Mouse (Mus musculus) granulocyte monocyte progenitor cell, adult 5-6 weeks (primary cell): Measurements from ENCODE around the gene Nmnat1. TPM values are rescaled to one million over a fixed set of nuclear protein-coding genes. Genes with fewer than 3 reads are reported as not detected.
"Not testable (repeated sequence)": the region's sequence is repeated elsewhere in the genome, so short reads cannot be mapped to it uniquely, and the experiment has no call there.

Source experiments
- ATAC-seq: replicated peaks from 2 replicates; pipeline ENCODE4 v1.8.0; 2016; ENCODE audit warnings: mild to moderate bottlenecking, moderate TSS enrichment, inconsistent platforms; ENCODE audit not compliant: poor library complexity, severe bottlenecking
- total RNA-seq, 2 experiments: library from RNA; stranded (forward) in 1 of 2; stranded (reverse) in 1 of 2; fragments of 200-712, 200-1000 nt in 1 of 2; fragments of >200 nt in 1 of 2; fragmentation: Nextera tagmentation in 1 of 2; gene quantifications; 2 replicates each; pipeline ENCODE4 v1.2.3; 2014 to 2017

The Nmnat1 gene
- total RNA-seq, 2 experiments from 2014 or later: 5.0 to 11.5 TPM

GRCm38 (mm10) chr4:149446309-149446708 lies 38.7 kb downstream of the Nmnat1 start:
- no peak for ATAC-seq

- peak; percentile 57 for ATAC-seq
Measured at GRCm38 (mm10) chr4:149445868-149446267, 39.1 kb downstream of the Nmnat1 start.

GRCm38 (mm10) chr4:149444964-149445701 lies 39.9 kb downstream of the Nmnat1 start:
- peak; percentile 98 for ATAC-seq

GRCm38 (mm10) chr4:149444465-149444864 lies 40.5 kb downstream of the Nmnat1 start:
- no peak for ATAC-seq

- no peak for ATAC-seq
Measured at GRCm38 (mm10) chr4:149442436-149442835, 42.6 kb downstream of the Nmnat1 start.

- no peak for ATAC-seq
Measured at GRCm38 (mm10) chr4:149440576-149440975, 44.4 kb downstream of the Nmnat1 start.

- not testable (repeated sequence) for ATAC-seq
Measured at GRCm38 (mm10) chr4:149431887-149432286, 53.1 kb downstream of the Nmnat1 start.

- ATAC-seq: no peak
Measured at GRCm38 (mm10) chr4:149429592-149429991, 55.4 kb downstream of the Nmnat1 start.

GRCm38 (mm10) chr4:149426325-149427199 lies 58.4 kb downstream of the Nmnat1 start, which contains the start of gene Ube4b:
Gene Ube4b, minus strand, starts transcription at chr4:149426749.
- peak; percentile 90 for ATAC-seq

GRCm38 (mm10) chr4:149425801-149426292 lies 59.2 kb downstream of the Nmnat1 start:
- peak; percentile 6 for ATAC-seq

GRCm38 (mm10) chr4:149424755-149425154 lies 60.2 kb downstream of the Nmnat1 start:
- no peak for ATAC-seq

GRCm38 (mm10) chr4:149417854-149418365 lies 67.1 kb downstream of the Nmnat1 start:
- ATAC-seq: no peak

Other genes starting within 250 kb of the Nmnat1 start
- 15.2 and 24.2 TPM in 2 replicates for gene Kif1b, start 177.5 kb downstream of the Nmnat1 start, total RNA-seq (2014; fragmentation: Nextera tagmentation)
- 25.5 and 26.3 TPM in 2 replicates for gene Kif1b, start 177.5 kb downstream of the Nmnat1 start, total RNA-seq (2017)
- gene Ube4b, start 58.5 kb downstream of the Nmnat1 start, total RNA-seq (2014; fragmentation: Nextera tagmentation): 58.4 and 58.8 TPM in 2 replicates
- gene Ube4b, start 58.5 kb downstream of the Nmnat1 start, total RNA-seq (2017): 28.7 and 38.6 TPM in 2 replicates
- gene Rbp7, start 30.2 kb downstream of the Nmnat1 start, total RNA-seq (2014; fragmentation: Nextera tagmentation): 0.51 TPM in 1 of 2 replicates, not detected in the other
- not detected in 2 replicates for gene Rbp7, start 30.2 kb downstream of the Nmnat1 start, total RNA-seq (2017)
- gene Tmem274, start 7.8 kb downstream of the Nmnat1 start, total RNA-seq (2014; fragmentation: Nextera tagmentation): not detected in 2 replicates
- not detected in 2 replicates for gene Tmem274, start 7.8 kb downstream of the Nmnat1 start, total RNA-seq (2017)
- 25.3 and 25.6 TPM in 2 replicates for gene Lzic, start within 50 bp of the Nmnat1 start, total RNA-seq (2014; fragmentation: Nextera tagmentation)
- gene Lzic, start within 50 bp of the Nmnat1 start, total RNA-seq (2017): 49.2 and 96.4 TPM in 2 replicates
- gene Ctnnbip1, start 33.0 kb upstream of the Nmnat1 start, total RNA-seq (2014; fragmentation: Nextera tagmentation): 3.5 and 8.7 TPM in 2 replicates
- 2.8 and 4.6 TPM in 2 replicates for gene Ctnnbip1, start 33.0 kb upstream of the Nmnat1 start, total RNA-seq (2017)
- gene Clstn1, start 101.3 kb upstream of the Nmnat1 start, total RNA-seq (2014; fragmentation: Nextera tagmentation): 0.90 and 3.0 TPM in 2 replicates
- 3.0 and 3.2 TPM in 2 replicates for gene Clstn1, start 101.3 kb upstream of the Nmnat1 start, total RNA-seq (2017)
- 72.9 and 80.4 TPM in 2 replicates for gene Pik3cd, start 217.4 kb upstream of the Nmnat1 start, total RNA-seq (2014; fragmentation: Nextera tagmentation)
- 64.5 and 81.6 TPM in 2 replicates for gene Pik3cd, start 217.4 kb upstream of the Nmnat1 start, total RNA-seq (2017)